Mouse (Mus musculus) myocyte (in vitro differentiated cells): Measurements from ENCODE around the gene Zbtb49. TPM values are rescaled to one million over a fixed set of nuclear protein-coding genes. Genes with fewer than 3 reads are reported as not detected.

ENCODE experiments used
- H3K27me3 ChIP-seq: one replicate; pipeline ENCODE4 v1.6.1; 2011; ENCODE audit not compliant: control insufficient read depth, insufficient read depth, insufficient read length
- H3K36me3 ChIP-seq: one replicate; pipeline ENCODE4 v1.6.1; 2011; ENCODE audit not compliant: control insufficient read depth, insufficient read depth
- H3K4me2 ChIP-seq: one replicate; pipeline ENCODE4 v1.6.1; 2011; ENCODE audit warnings: low read depth, control low read depth
- H3K4me3 ChIP-seq: one replicate; pipeline ENCODE4 v1.5.1; 2011; ENCODE audit warnings: mild to moderate bottlenecking, control low read depth, moderate library complexity
- H3K79me2 ChIP-seq: one replicate; pipeline ENCODE4 v1.6.1; 2011; ENCODE audit not compliant: control insufficient read depth, insufficient read depth
- H3ac ChIP-seq: one replicate; pipeline ENCODE4 v1.6.1; 2011; ENCODE audit not compliant: control insufficient read depth, insufficient read length
- CEBPB ChIP-seq: IDR thresholded peaks from 2 replicates; pipeline ENCODE4 v1.6.1; 2011; ENCODE audit warnings: mild to moderate bottlenecking, moderate library complexity; ENCODE audit not compliant: poor library complexity, insufficient read depth, severe bottlenecking
- E2F4 ChIP-seq: IDR thresholded peaks from one replicate; pipeline ENCODE4 v1.6.1; 2011; ENCODE audit warnings: mild to moderate bottlenecking, control low read depth, moderate library complexity; ENCODE audit not compliant: insufficient read depth
- MAX ChIP-seq: IDR thresholded peaks from one replicate; pipeline ENCODE4 v1.6.1; 2011; ENCODE audit warnings: low read depth, mild to moderate bottlenecking, control low read depth
- MYOD1 ChIP-seq, 3 experiments: IDR thresholded peaks; one replicate each; pipeline ENCODE4 v1.6.1; 2011; ENCODE audit warnings: control low read depth in 2 of 3, low read depth in 2 of 3, mild to moderate bottlenecking in 2 of 3, moderate library complexity in 1 of 3; ENCODE audit not compliant: insufficient read length in 2 of 3, control insufficient read depth in 1 of 3
- MYOG ChIP-seq, 3 experiments: IDR thresholded peaks; one replicate each; pipeline ENCODE4 v1.6.1; 2011; ENCODE audit warnings: control low read depth in 2 of 3, low read depth in 2 of 3, mild to moderate bottlenecking in 2 of 3; ENCODE audit not compliant: insufficient read length in 2 of 3, control insufficient read depth in 1 of 3, insufficient read depth in 1 of 3
- POLR2A ChIP-seq: IDR thresholded peaks from one replicate; pipeline ENCODE4 v1.6.1; 2011; ENCODE audit warnings: low read depth, mild to moderate bottlenecking, control low read depth, moderate library complexity; ENCODE audit not compliant: insufficient read length
- POLR2AphosphoS2 ChIP-seq: IDR thresholded peaks from one replicate; pipeline ENCODE4 v1.6.1; 2011; ENCODE audit warnings: low read depth, control low read depth; ENCODE audit not compliant: insufficient read length
- REST ChIP-seq: IDR thresholded peaks from one replicate; pipeline ENCODE4 v1.6.1; 2011; ENCODE audit warnings: mild to moderate bottlenecking, control low read depth, moderate library complexity; ENCODE audit not compliant: insufficient read depth, insufficient read length
- SRF ChIP-seq: IDR thresholded peaks from one replicate; pipeline ENCODE4 v1.6.1; 2011; ENCODE audit warnings: low read depth; ENCODE audit not compliant: control insufficient read depth, insufficient read length
- TCF12 ChIP-seq: IDR thresholded peaks from one replicate; pipeline ENCODE4 v1.6.1; 2011; ENCODE audit warnings: mild to moderate bottlenecking, control low read depth; ENCODE audit not compliant: poor library complexity, insufficient read depth, severe bottlenecking
- TCF3 ChIP-seq: IDR thresholded peaks from one replicate; pipeline ENCODE4 v1.6.1; 2011; ENCODE audit warnings: low read depth, control low read depth; ENCODE audit not compliant: insufficient read length
- USF1 ChIP-seq: IDR thresholded peaks from one replicate; pipeline ENCODE4 v1.6.1; 2011; ENCODE audit warnings: low read depth, mild to moderate bottlenecking, control low read depth, moderate library complexity
- polyA plus RNA-seq: library from polyadenylated mRNA; unstranded; fragments of >200 nt; fragmentation: generic; extraction: Trizol; gene quantifications from one replicate; pipeline ENCODE4 v1.2.1, GENCODE M21; 2012; ENCODE audit warnings: missing spikeins

The Zbtb49 gene
- polyA plus RNA-seq, 1 experiment, result 4.5 TPM

DNA sequence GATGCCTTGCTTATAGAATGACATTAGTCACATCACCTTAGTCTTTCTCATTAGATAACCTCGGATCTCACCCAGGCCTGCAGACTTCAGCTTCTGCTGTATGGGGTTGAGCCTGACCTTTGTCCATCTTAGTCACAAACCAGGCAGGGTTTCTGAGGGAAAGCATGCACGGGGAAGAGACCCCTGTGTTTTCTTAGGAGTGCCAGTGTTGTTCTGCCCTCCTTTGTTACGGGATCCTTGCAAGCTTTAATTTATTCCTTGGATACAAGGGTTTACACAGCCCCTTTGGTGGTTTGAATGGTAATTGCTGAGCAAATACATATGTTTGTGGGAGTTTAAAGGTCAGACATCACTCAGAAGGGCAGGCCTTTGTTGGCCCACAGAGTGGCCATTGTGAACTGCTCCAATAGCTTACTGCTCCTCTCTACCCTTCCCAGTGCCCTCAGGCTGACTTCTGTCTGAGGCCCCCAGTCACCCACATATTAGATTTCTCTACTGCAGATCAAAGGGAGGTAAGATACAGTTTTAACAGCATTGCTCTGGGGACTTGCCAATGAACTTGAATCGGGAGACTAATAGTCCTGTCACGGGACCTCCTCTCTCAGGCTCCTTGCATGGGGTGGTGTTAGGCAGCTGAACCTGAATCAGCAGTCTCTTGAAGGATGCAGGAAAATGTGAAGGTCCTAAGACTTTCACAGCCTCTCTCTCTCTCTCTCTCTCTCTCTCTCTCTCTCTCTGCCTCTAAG lies 20.6 kb upstream of the Zbtb49 start:
- Histone ChIP-seq H3ac (no peak overlapping the region), H3K36me3 (no peaks in the 10 kb centered on the region), H3K4me2 (no peak overlapping the region), H3K4me3 (no peak overlapping the region), H3K27me3 (no peaks in the 10 kb centered on the region), H3K79me2 (no peaks in the 10 kb centered on the region)
- TF ChIP-seq TCF12, result no peak
- TF ChIP-seq REST, result no peak
- no peak for TF ChIP-seq MYOG (IDR thresholded peaks at IDR 0.05; ENCODE audit: control insufficient read depth in 1 of 3, insufficient read depth in 1 of 3, insufficient read length in 2 of 3, low read depth in 2 of 3)
- no peak for TF ChIP-seq SRF
- TF ChIP-seq TCF3, result no peak
- TF ChIP-seq USF1, result no peak
- TF ChIP-seq POLR2AphosphoS2, result no peak
- no peak for TF ChIP-seq CEBPB

DNA sequence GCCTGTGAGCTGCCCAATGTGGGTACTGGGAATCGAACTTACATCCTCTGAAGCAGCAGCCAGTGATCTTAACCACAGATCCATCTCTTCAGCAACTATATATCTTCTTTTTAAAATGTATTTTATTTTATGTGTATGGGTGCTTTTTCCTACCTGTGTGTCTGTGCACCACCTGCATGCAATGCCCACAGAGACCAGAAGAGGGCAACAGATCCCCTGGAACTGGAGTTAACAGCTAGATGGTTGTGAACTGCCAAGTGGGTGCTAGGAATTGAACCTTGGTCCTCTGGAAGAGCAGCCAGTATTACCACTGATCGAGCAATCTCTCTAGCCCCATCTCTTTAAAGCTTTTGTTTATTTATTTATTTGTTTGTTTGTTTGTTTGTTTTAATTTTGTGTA lies 16.4 kb upstream of the Zbtb49 start:
- no peak overlapping the region for H3K4me2 ChIP-seq
- H3K79me2 ChIP-seq, result no peaks in the 10 kb centered on the region
- no peaks in the 10 kb centered on the region for H3K27me3 ChIP-seq
- no peak overlapping the region for H3ac ChIP-seq
- H3K4me3 ChIP-seq, result no peak overlapping the region
- H3K36me3 ChIP-seq, result peaks cover 7% of the 10 kb centered on the region
- TF ChIP-seq USF1, result no peak
- no peak for TF ChIP-seq CEBPB

DNA sequence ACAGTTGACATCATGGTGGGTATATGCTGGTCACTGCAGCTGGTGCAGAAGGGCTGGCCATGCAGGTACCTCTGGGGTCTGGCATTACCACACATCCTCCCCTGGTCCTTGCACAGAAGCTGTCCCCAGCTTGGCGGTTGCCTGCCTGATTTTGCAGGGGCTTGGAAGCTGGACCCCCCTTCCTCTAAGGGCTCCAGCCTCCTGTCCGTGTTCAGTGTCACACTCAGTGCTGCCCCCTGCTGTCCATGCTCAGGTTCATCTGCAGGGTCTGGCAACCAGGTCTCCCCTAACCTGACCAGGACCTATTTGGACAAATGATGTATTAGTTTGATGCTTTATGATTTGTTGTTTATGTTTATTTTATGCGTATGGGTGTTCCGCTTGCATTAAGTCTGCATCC lies 15.2 kb upstream of the Zbtb49 start:
- Histone ChIP-seq H3K4me2 (no peak overlapping the region), H3K27me3 (no peaks in the 10 kb centered on the region), H3K79me2 (no peaks in the 10 kb centered on the region), H3K4me3 (no peak overlapping the region), H3ac (no peak overlapping the region), H3K36me3 (peaks cover 7% of the 10 kb centered on the region)
- TF ChIP-seq MYOD1 (IDR thresholded peaks at IDR 0.05; ENCODE audit: control insufficient read depth in 1 of 3, insufficient read length in 2 of 3, low read depth in 2 of 3), result no peak
- no peak for TF ChIP-seq REST
- no peak for TF ChIP-seq E2F4
- no peak for TF ChIP-seq SRF
- no peak for TF ChIP-seq POLR2A
- no peak for TF ChIP-seq MAX
- TF ChIP-seq USF1, result no peak
- no peak for TF ChIP-seq POLR2AphosphoS2
- no peak for TF ChIP-seq MYOG (IDR thresholded peaks at IDR 0.05; ENCODE audit: control insufficient read depth in 1 of 3, insufficient read depth in 1 of 3, insufficient read length in 2 of 3, low read depth in 2 of 3)
- no peak for TF ChIP-seq TCF12
- TF ChIP-seq TCF3, result no peak
- no peak for TF ChIP-seq CEBPB

DNA sequence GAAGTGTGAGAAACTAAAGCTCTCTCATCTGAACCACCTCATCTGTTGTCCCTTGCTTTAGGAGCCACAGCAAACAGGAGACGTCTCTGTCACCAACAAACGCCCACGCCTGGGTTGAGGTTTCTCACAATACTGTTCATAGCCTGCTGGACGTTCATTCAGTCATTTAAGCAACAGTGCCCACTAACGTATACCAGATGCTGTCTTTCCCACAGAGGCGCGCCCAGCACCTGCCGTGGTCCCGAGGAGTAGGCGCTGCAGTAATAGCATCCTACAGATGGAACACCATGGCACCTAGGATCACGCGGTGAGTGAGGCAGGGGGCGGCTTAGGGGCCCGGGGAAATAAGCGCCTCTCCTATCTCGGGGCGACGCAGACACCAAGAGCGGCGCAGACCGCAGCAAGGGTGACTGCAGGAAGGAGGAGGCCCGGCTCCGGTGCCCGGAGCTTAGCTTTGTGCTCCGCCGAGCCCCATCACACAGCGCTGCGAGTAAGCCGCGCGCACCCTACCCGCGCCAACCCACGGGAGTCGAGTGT lies 418 bp downstream of the Zbtb49 start:
- Histone ChIP-seq H3ac (peak overlapping the region; percentile 82), H3K4me3 (peak overlapping the region; percentile 88), H3K79me2 (peaks cover 39% of the 10 kb centered on the region), H3K27me3 (no peaks in the 10 kb centered on the region), H3K36me3 (no peaks in the 10 kb centered on the region), H3K4me2 (peak overlapping the region; percentile 89)
- TF ChIP-seq TCF12 (no peak), MYOD1 (IDR thresholded peaks at IDR 0.05; ENCODE audit: control insufficient read depth in 1 of 3, insufficient read length in 2 of 3, low read depth in 2 of 3) (peak in 1 of 3 experiments; percentile 35)

DNA sequence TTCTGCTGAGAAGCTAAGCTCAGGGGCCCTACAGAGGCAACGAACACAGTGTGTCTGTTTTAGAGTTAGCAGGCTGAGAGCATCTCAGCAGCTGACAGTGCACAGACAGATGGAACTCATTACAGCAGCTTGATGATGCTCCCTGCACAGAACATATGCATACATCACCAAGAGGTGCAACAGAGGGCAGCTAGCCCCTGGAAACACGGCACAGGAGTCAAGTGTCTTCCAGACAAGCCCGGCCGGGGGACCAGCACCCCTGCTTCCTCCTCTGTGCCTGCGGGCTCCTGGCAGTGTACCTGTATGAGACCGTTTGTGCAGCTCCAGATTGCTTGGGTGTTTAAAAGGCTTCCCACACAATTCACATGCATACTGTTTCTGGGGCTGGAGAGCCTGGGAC lies 7.2 kb downstream of the Zbtb49 start:
- no peak overlapping the region for H3K4me2 ChIP-seq
- H3K4me3 ChIP-seq, result no peak overlapping the region
- H3ac ChIP-seq, result no peak overlapping the region
- H3K79me2 ChIP-seq, result no peaks in the 10 kb centered on the region
- no peaks in the 10 kb centered on the region for H3K27me3 ChIP-seq
- H3K36me3 ChIP-seq, result peaks cover 13% of the 10 kb centered on the region
- TF ChIP-seq CEBPB, result no peak
- TF ChIP-seq REST, result no peak
- no peak for TF ChIP-seq POLR2AphosphoS2
- no peak for TF ChIP-seq TCF12
- TF ChIP-seq SRF, result no peak
- no peak for TF ChIP-seq TCF3
- TF ChIP-seq MYOG (IDR thresholded peaks at IDR 0.05; ENCODE audit: control insufficient read depth in 1 of 3, insufficient read depth in 1 of 3, insufficient read length in 2 of 3, low read depth in 2 of 3), result no peak
- TF ChIP-seq USF1, result no peak
- TF ChIP-seq MYOD1 (IDR thresholded peaks at IDR 0.05; ENCODE audit: control insufficient read depth in 1 of 3, insufficient read length in 2 of 3, low read depth in 2 of 3), result no peak
- no peak for TF ChIP-seq POLR2A
- no peak for TF ChIP-seq MAX
- TF ChIP-seq E2F4, result no peak
